Mouse (Mus musculus): ENCODE results near the gene Agbl1.

The Agbl1 gene

DNA sequence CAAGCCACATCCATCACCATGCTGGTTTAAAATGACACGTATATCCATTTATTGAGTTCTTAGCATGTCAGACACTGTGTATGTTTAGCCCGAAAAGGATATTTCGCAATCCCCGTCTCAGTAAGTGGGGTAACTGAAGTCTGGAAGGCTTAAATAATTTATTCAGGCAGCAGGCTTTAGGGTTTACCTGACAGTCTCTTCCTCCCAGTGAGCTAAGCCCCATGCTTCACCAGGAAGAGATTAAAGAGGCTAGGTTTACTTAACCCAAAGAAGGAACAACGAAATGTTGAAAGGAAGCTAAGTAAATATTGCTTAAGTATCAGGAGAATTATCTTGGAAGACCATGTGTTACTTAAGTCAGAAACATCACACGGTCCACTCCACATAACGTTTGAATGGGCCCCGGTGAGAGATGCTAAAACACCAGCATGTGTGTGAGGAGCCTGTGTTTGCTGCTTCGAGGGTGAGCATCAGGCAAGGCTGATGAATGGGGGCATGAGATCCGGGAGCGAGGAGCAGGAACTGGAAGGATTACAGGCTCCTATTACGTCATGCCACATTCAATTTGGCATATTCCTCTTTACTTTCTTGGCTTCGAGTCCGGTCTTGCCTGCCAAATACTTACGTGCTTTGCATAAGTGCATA, 162.7 kb downstream of the Agbl1 start:
- DNase-seq, result peak; percentile 49

DNA sequence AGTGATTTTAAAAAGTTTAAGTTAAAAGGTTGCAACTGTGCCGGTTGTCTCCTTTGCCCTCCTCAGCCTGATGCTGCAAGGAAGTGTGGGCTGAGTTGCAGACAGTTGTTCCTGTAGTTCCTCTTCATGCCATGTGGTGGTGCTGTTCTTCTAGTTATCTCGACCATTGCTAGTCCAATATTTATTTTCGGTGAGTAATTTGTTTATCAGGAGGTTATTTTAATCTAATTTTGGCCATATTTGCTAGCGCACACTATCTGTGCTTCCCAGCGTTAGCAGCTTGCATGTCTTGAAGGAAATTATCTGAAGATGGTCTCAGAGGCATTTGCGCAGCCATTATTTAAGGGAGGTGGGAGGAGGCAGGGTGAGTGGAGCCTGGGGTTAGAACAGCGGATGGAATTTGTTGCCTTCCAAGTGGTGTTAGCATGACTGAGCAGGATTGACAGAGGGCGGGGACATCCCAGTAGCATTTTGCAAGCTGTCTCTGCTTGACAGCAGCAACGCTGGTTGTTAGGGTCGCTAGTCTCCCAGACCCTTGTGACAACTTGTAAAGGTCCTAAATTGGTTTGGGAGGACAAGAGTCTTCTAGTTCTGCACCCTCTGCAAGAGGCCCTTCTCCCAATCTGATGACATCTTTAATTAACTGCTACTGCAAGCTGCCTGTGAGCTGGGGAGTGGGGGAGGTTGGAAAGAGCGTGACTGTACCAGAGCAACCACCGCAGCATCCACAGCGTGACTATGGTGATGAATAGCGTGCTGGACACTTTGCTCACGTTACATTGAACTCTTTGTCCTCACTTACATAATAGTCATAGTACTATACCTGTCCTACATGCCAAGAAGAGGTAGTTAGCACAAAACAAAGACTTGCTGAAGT, 163.5 kb downstream of the Agbl1 start:
- peak; percentile 72 for DNase-seq

DNA sequence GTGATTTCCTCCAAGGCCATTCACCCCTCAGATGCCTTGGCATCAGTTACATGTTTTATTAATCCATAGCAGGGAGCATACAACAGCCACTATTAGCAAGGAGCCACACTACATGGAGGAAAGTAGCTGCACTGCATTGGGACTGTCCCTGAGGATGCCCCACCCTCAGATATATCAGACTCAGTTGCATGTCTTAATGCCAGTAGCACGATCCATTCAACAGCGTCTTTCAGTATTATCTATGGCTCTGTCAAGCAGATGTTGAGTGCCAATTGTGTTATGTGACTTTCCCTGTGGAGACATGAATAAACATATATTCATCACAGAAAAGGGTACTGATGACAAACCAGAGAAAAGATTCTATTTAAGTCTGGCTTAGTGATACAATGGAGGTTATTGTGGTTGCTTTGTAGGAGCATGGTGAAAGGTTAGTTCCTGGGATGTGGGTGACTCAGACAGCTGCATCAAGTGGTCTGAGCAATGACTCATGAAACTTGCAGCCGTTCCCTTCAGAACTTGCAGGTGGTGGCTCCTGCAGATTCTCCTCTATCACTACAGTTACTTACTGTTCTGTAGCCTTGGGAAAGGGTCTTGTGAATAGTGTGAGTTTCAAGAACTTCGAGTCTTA, 178.4 kb downstream of the Agbl1 start:
- no peak for DNase-seq

DNA sequence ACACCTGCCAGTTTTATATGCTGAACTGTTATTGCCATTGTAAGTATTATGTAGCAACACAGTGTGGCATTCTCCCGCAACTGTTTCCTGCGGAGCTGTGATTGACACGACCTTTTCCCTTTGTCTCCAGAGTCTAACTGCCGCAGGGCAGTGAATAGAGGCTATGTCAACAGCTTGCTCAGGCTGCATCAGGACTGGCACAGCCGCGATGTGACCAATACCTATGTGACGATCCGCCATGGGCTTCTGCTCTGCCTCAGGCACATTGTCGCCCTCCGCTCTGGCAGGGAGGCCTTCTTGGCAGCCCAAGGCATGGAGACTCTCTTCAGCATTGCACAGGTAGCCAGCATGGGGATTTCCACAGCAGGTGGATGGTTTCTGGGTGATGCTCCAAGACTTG, 179.3 kb downstream of the Agbl1 start:
- DNase-seq, result peak; percentile 26

DNA sequence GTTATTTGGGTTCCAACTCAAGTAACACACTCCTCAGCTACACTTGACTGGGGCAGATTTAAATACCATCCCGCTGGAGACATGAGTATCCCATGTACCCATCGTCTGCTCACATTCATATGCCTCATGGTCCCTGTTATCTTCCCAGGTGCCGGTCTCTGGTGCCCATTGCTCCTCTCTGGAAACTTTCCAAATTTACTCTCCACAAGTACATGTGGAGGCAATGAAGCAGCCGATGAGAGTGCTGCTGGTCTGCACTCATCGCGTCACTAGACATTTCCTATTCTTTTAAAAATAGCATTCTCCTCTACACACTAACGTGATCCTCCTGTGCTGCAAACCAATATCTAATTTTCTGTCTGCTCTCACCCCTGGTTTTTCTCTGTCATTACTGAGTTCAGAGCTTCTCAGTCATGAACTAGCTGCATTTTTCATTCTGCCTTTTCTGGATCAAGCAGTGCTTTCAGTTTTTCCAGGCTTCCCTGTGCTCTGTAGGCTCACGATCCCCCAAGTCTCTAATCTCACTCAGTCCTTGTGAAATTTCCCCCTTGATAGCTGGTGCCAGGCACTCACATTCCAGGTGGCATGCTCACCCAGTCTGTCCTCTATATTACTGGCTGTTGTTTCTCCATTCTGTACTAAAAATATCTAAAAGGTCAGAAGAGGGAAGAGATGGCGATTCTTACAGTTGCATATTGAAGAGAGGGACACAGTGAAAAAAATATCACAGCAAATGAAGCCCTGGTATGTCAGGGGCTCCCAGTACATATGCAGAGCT, 180.9 kb downstream of the Agbl1 start:
- DNase-seq, result no peak

DNA sequence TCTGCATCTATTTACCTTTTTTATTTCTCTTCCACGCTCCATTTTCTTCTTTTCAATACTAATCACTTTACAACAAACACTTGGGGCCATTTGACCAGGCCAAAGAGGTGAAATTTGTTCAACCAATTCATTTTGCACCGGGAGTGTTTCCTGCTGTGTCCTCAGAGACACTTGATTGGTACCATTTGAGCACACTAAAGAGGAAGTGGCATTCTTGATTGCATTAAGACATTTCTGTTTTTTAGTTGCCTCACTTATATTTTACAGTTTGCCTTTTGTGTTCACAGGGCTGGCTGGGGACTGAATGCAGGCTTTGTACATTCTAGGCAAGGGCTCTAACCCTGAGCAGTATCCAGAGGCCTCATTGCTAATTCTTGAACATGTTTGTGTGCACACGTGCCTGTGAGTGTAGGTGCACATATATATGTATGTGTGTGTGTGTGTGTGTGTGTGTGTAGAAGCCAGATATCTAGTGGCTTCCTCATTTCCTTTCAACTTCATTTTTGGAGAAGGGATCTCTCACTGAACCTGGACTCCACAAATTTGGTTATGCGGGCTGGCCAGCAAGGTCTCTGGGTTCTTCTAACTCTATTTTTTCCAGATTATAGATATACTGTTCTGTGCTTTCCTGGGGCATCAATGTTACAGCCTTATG, 182.4 kb downstream of the Agbl1 start:
- no peak for DNase-seq

DNA sequence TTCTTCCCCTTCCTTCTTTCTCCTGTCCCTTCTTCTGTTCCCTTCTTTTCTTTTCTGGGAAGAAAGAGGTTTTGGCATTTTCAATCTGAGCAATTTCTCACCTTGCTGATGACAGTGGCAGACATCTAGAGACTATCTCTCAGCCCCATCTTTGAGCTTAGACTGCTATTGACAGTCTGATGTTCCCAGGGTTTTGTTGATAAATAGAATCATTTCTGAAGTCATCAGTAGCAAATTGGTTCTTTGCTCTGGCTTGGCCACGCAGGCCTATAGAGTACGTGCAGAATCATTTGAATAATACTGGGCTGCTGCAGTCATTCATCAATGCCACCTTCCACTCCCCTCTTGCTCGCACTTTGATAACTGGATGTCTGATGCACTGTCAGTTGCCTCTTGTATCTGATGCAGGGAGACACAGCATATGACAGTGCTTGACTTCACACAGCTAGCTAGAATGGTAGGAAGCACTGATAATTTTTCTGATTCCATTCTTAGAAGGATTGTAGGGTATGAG, 186.5 kb downstream of the Agbl1 start:
- no peak for DNase-seq

DNA sequence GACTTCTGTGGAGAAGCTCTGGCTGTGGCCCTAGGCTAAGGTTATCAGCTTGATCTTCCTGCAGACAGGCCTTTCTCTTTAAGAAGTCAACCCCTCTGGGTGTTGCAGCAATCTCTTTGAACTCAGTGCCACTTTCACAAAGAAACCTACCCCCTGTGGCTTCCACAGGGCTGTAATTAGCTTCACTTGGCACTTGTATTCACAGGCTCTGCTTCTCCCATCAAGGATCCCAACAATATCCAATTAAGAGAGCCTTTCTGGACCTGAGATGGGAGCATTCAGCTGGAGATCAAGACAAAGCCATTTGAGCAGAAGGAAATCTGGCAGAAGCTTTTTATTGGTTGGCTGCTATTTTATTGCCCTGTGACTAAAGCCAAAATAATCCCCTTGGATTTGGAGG, 208.9 kb downstream of the Agbl1 start:
- peak; percentile 40 for DNase-seq

DNA sequence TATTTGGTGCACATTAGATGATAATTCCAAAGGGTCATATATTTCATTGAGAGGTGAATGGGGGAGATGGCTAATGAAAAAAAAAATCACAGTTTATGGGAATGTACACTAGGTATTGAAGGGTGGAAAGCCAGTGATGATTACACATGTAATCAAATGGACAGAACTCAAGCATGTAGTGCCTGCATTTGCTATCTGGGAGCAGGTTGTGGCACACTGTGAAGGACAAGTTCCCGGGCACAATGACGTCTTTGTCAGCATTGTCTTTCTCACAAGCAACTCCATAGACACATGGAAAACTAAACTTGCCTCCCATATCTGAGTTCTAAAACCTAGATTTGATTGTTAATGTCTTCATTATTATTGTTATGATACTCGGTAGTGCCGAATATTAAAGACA, 209.3 kb downstream of the Agbl1 start:
- DNase-seq, result no peak

DNA sequence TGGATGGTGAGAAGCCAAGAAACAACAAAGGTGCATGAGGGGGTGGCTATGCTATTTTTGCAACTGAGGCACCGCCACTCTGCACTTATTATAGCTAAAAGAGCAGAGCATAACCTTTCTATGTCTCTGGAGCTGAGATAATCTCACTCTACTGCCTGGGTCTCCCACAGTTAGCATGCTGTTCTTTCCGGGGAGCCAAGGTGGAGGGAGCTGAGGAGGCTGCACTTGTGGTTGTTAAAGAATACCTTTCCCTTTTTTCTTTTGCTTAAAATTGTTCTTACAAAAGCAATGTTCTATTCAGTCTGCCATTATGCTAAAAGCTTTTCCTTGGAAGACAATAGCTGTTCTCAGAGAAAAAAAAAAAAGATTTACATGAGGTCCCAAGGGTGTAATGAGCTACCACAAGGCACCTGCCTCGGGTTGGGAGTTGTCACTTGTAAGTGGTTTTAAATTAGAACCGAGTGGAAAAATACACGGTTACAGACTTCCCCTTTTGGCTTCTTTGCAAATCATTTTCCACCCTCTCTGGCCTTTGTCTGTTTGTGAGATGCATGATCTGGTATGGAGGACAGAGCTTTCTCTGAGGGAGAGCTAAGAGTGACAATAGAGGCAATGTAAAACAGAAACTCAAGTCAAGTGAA, 232.8 kb downstream of the Agbl1 start:
- DNase-seq, result no peak

DNA sequence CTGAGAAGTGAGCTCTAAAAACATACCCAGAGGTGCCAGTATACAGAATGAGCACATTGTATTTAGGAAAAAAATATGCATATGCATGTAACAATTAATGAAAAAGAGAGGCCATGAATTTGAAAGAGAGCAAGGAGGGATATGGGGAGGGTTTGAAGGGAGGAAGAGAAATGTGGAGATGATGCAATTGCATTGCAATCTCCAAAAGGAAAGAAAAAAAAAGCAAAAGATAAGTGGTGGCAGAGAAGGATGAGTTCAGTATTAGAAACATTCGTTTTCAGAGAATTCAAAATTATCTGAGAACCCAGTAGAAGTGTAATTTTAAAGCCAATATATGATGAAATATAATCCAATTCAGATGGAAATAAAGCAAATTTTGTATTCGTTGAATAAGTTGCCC, 236.7 kb downstream of the Agbl1 start:
- no peak for DNase-seq

DNA sequence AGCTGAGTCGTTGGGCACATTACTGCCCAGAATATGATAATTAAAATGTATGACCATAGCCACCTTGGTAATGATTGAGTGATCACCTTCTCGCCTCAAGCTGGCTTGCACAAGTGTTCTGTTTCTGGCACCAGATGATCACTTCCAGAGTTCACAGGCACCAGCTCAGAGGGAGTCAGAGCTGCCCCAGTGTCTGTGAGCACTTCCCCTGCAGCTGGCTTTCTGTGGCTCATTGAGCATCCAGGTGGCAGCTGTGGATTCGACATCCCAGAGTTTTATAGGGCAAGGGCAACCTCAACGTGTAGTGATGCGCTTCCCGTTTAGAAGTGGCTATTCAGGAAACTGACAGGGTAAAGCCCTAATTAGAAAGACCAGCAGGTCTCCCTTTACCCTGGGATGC, 244.5 kb downstream of the Agbl1 start:
- no peak for DNase-seq

DNA sequence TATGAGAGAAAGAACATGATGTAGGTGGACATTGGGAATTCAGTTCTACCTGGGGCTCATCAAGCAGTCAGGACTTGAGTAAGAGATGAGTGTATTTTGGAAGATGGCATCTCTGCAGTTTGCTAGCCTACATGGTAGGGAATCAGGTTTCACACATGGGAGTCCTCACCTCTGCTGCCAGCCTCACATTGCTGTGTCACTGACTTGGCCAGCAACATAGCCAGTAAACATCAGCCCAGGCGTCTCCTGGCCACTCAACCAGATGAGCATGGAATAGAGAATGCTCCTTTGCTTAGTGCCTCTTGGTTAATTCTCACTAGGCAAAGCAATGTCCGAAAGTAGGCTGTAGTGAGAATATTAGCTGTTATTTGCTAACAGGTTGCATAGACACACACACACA, 255.9 kb downstream of the Agbl1 start:
- DNase-seq, result no peak

DNA sequence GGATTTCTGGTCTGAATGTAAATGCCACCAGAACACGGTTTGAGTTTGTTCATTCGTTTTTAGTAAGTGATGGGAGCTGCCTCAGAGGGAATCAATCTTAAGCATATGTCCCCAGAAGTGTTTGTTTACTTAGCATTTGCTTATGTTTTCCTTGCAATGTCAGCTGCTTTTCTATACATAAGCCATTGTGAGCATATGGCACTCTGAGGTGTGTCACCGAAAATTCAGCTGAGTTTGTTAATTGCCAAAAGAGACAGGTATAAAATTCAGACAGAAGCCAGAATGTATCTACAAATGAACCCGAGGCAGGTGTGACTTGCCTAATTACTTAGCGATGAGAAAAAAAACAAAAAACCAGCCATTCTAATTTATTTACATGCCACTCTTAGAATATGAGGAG, 257.8 kb downstream of the Agbl1 start:
- DNase-seq, result no peak

DNA sequence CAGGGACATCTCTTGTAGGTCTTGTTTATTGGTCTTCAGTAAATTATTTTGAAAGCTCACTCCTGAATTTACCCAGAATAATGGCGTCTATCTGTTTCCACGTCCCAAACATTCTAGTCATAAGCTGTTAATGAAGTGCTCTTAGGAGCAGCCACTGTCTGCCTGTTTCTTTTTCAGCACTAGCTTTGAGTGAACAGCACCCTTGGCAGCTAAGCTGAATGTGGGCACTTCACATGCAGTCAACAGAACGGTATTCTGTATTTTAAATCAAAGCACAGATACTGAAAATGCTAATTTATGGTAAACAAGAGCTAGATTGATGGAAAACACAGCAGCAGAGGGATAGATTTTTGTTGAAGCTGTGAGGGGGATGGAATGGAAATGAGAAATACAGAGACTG, 294.6 kb downstream of the Agbl1 start:
- peak; percentile 58 for DNase-seq

DNA sequence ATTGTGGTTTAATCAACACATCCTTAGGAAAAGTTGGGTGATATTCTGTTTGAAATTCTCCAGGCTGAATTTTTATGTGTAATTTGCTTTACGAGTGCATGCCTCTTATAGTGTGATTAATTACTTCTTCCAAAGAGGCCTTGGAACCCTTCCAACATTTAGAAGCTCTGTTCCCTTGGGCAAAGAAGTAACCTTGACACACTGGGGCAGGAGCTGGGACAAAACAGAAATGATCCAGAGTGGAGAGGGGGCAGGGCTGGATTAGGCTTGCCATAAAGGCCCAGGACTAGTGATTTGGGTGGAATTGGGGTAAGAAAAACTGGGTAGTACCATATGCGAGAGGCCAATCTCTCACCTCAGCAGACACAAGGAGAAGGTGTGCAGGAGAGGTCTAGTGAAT, 316.8 kb downstream of the Agbl1 start:
- DNase-seq, result peak; percentile 12

DNA sequence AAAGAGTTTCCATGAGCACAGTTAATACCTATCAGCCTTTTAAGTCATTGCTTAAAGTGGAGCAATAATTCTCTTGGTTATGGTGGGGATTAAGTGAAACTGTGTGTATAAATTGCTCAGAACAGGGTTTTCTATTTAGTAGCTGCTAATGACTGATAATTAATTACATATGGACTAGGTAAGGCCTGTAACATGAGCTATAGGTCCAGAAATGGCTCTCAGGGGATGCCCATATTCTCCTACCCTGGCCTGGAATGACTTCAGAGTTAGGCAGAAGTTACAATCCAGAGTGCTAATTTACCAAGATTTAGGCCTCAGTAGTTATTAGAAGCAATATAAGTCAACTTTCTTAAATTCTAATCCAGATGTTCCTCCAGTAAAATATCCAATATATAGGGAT, 317.6 kb downstream of the Agbl1 start:
- no peak for DNase-seq

DNA sequence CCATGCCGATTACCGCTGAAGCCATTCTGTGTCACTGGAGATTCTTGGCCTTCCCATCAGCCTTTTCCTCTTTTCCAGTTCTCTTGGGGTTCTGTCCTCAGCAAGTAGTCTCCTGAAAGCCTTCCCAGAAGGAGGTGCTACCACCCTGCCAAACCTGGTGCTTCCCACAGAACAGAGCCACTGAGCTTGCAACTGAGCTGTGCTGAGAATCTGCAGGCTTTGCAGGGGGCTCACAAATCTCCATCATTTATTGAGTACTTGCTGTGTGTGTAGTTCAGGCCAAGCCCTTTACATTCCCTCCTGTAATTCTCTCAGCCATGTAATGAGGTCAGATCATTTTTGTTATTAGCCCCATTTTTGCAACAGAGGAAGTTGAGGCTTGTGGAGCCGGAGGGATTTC, 322.2 kb downstream of the Agbl1 start:
- DNase-seq, result peak; percentile 17

DNA sequence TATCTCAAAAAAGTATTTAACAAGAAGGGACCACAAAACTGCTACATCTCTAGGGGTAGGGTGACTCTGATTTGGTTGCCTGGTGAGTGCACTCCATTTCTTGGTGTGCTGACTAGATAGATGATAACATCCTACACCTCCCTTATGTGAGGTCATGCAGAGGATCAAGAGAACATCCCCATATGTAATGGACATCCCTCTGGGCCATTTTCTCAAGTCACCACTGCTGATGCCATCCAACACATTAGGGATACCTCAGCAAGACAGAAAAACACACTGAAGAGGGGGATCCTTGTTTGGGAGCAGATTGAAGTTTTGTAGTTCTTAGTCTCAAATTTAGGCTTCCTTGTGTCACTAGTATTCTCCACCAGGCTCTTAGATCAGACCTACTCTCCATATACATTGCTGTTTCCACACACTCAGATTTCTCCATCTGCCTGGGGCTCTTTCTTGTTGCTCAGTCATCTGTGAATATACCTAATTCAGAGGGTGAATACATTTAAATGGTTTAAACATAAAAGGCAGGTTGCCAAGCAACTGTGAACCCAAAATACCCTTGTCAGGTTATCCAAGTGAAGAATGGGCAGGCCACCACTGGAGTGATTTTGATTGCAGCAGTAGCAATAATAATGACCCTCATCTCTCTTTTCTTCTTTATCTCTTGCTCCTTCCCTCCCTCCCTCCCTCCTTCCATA, 331.0 kb downstream of the Agbl1 start:
- peak; percentile 64 for DNase-seq

DNA sequence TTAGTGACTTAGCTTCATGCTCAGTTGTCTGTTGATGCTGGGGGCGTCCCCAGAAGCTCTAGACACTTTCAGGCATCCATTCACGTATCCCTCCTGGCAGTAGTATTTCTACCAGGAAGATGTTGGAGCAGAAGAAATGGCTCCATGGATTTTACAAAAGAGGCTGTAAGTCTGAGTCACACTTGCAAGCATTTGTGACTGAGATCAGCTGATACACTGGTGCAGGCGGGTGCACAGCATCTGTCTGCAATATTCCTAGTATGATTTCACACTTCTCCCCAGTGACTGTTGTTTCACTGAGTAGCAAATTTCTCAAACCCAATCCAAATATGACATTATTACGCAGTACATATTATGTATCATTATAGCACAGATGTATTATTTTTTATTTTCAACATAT, 332.8 kb downstream of the Agbl1 start:
- no peak for DNase-seq

DNA sequence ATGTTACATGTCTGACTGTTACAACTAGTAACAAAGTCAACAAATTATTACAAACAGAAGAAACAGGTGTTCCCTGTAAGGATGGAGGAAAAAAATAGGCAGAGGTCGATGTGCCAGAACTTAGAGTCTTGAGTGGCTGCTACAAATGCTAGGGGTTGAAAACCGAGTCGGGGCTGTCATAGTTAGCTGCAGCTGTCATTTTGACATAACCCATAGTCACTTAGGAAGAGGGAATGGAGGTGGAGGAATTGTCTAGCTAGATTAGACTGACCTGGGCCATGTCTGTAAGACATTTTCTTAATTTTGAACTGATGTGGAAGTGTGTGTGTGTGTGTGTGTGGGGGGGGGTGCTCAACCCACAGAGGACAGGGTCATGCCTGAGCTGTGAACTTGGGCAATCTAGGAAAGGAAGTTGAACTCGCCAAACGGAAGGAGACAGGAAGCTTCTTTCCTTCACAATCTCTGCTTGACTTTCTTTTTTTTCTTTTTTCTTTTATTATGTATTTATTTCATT, 364.9 kb downstream of the Agbl1 start:
- DNase-seq, result peak; percentile 4

All from embryo, embryonic 11 days (tissue).